Mouse (Mus musculus) CH12.LX (cell line): Measurements from ENCODE around the gene Fntb. TPM values are rescaled to one million over a fixed set of nuclear protein-coding genes. Genes with fewer than 3 reads are reported as not detected.

Experiments used
- DNase-seq: peaks from one replicate; pipeline ENCODE4 v3.0.0-alpha.2; 2013; ENCODE audit errors: extremely low read depth
- H3K27ac ChIP-seq: 2 replicates; pipeline ENCODE4 v1.5.1; 2012; ENCODE audit warnings: low read depth, mild to moderate bottlenecking, control low read depth, moderate library complexity; ENCODE audit not compliant: insufficient read depth
- H3K27me3 ChIP-seq: replicated peaks from 2 replicates; pipeline ENCODE3; 2012; ENCODE audit warnings: inconsistent platforms
- H3K36me3 ChIP-seq, 2 experiments: replicated peaks in 1 of 2; 2 replicates each; pipeline versions ENCODE3 to v1.6.1; 2012; ENCODE audit warnings: inconsistent platforms in 1 of 2, low read length in 1 of 2, mild to moderate bottlenecking in 1 of 2, mixed read lengths in 1 of 2, moderate library complexity in 1 of 2; ENCODE audit not compliant: control insufficient read depth in 1 of 2, insufficient read depth in 1 of 2
- H3K4me1 ChIP-seq, 2 experiments: 2 replicates each; pipeline ENCODE4 v1.6.1; 2012; ENCODE audit warnings: inconsistent platforms in 1 of 2, moderate library complexity in 1 of 2; ENCODE audit not compliant: insufficient read depth in 2 of 2, control insufficient read depth in 1 of 2
- H3K4me2 ChIP-seq: 2 replicates; pipeline ENCODE4 v1.6.1; 2012; ENCODE audit warnings: low read depth, mild to moderate bottlenecking, control low read depth; ENCODE audit not compliant: poor library complexity, insufficient read depth, severe bottlenecking
- H3K4me3 ChIP-seq, 3 experiments: fragments of 150-350 bp in 1 of 3; sonication (generic) in 1 of 3; replicated peaks in 1 of 3; 2 replicates each; pipeline versions ENCODE3 to v1.5.1; 2011 to 2012; ENCODE audit warnings: low read depth in 2 of 3, low read length in 2 of 3, mild to moderate bottlenecking in 2 of 3, moderate library complexity in 2 of 3, control low read depth in 1 of 3, improper control_type of control experiment in 1 of 3, inconsistent platforms in 1 of 3, mixed read lengths in 1 of 3; ENCODE audit not compliant: poor library complexity in 1 of 3
- H3K79me2 ChIP-seq: replicated peaks from 2 replicates; pipeline ENCODE4 v1.6.1; 2012; ENCODE audit warnings: mild to moderate bottlenecking, moderate library complexity; ENCODE audit not compliant: control insufficient read depth, poor library complexity, insufficient read depth, severe bottlenecking; ENCODE audit errors: extremely low read depth
- H3K9ac ChIP-seq: 2 replicates; pipeline ENCODE4 v1.6.1; 2012; ENCODE audit warnings: low read depth, mild to moderate bottlenecking, control low read depth, moderate library complexity; ENCODE audit not compliant: insufficient read depth
- H3K9me3 ChIP-seq: replicated peaks from 2 replicates; pipeline ENCODE3; 2012; ENCODE audit warnings: low read length, inconsistent platforms, mixed read lengths
- CHD1 ChIP-seq: IDR thresholded peaks from 2 replicates; pipeline ENCODE4 v1.6.1; 2012; ENCODE audit warnings: low read depth, low read length, improper control_type of control experiment, inconsistent platforms
- CHD2 ChIP-seq: IDR thresholded peaks from 2 replicates; pipeline ENCODE4 v1.6.1; 2011; ENCODE audit warnings: low read length, improper control_type of control experiment
- CTCF ChIP-seq, 2 experiments: IDR thresholded peaks in 1 of 2; conservative IDR thresholded peaks in 1 of 2; 2 replicates each; pipeline ENCODE4 v1.5.1; 2011 to 2012; ENCODE audit warnings: low read depth in 2 of 2, low read length in 2 of 2, improper control_type of control experiment in 1 of 2, inconsistent platforms in 1 of 2, mild to moderate bottlenecking in 1 of 2, moderate library complexity in 1 of 2
- E2F4 ChIP-seq: IDR thresholded peaks from 2 replicates; pipeline ENCODE4 v1.6.1; 2011; ENCODE audit warnings: low read depth, low read length, improper control_type of control experiment; ENCODE audit not compliant: insufficient replicate concordance
- ELF1 ChIP-seq: IDR thresholded peaks from 2 replicates; pipeline ENCODE4 v1.6.1; 2014; ENCODE audit warnings: low read depth, mild to moderate bottlenecking, inconsistent platforms, low read length, improper control_type of control experiment
- HCFC1 ChIP-seq: IDR thresholded peaks from 2 replicates; pipeline ENCODE4 v1.6.1; 2012; ENCODE audit warnings: low read depth, mild to moderate bottlenecking, inconsistent platforms, low read length, improper control_type of control experiment
- JUN ChIP-seq: IDR thresholded peaks from 2 replicates; pipeline ENCODE4 v1.6.1; 2011; ENCODE audit warnings: low read depth, mild to moderate bottlenecking, low read length, improper control_type of control experiment, moderate library complexity; ENCODE audit not compliant: insufficient read depth
- KAT2A ChIP-seq: IDR thresholded peaks from 2 replicates; pipeline ENCODE4 v1.6.1; 2012; ENCODE audit warnings: low read length, improper control_type of control experiment, inconsistent platforms; ENCODE audit not compliant: insufficient replicate concordance
- MAZ ChIP-seq: IDR thresholded peaks from 2 replicates; pipeline ENCODE4 v1.6.1; 2012; ENCODE audit warnings: low read depth, mild to moderate bottlenecking, inconsistent platforms, low read length, improper control_type of control experiment, moderate library complexity
- MEF2A ChIP-seq: IDR thresholded peaks from 2 replicates; pipeline ENCODE4 v1.6.1; 2014; ENCODE audit warnings: low read depth, mild to moderate bottlenecking, inconsistent platforms, low read length, improper control_type of control experiment, borderline replicate concordance
- MYC ChIP-seq: IDR thresholded peaks from 2 replicates; pipeline ENCODE4 v1.6.1; 2011; ENCODE audit warnings: low read depth, mild to moderate bottlenecking, improper control_type of control experiment, low read length
- NELFE ChIP-seq: IDR thresholded peaks from 2 replicates; pipeline ENCODE4 v1.6.1; 2011; ENCODE audit warnings: low read depth, low read length, improper control_type of control experiment
- NRF1 ChIP-seq: IDR thresholded peaks from 2 replicates; pipeline ENCODE4 v1.6.1; 2014; ENCODE audit warnings: low read depth, mild to moderate bottlenecking, inconsistent platforms, low read length, improper control_type of control experiment, moderate library complexity
- POLR2A ChIP-seq: IDR thresholded peaks from 2 replicates; pipeline ENCODE4 v1.6.1; 2011; ENCODE audit warnings: low read depth, mild to moderate bottlenecking, improper control_type of control experiment, low read length
- POLR2AphosphoS2 ChIP-seq: IDR thresholded peaks from 2 replicates; pipeline ENCODE4 v1.6.1; 2011; ENCODE audit warnings: low read depth, low read length, improper control_type of control experiment
- RAD21 ChIP-seq: IDR thresholded peaks from 2 replicates; pipeline ENCODE4 v1.6.1; 2011; ENCODE audit warnings: low read depth, mild to moderate bottlenecking, low read length, improper control_type of control experiment, moderate library complexity
- TBP ChIP-seq: conservative IDR thresholded peaks from 2 replicates; pipeline ENCODE4 v1.6.1; 2011; ENCODE audit warnings: low read depth, low read length, improper control_type of control experiment
- TCF12 ChIP-seq: IDR thresholded peaks from 2 replicates; pipeline ENCODE4 v1.6.1; 2014; ENCODE audit warnings: low read depth, mild to moderate bottlenecking, inconsistent platforms, low read length, improper control_type of control experiment
- UBTF ChIP-seq: IDR thresholded peaks from 2 replicates; pipeline ENCODE4 v1.6.1; 2012; ENCODE audit warnings: low read depth, mild to moderate bottlenecking, inconsistent platforms, low read length, improper control_type of control experiment, moderate library complexity
- ZKSCAN1 ChIP-seq: IDR thresholded peaks from 2 replicates; pipeline ENCODE4 v1.6.1; 2012; ENCODE audit warnings: low read depth, inconsistent platforms, low read length, improper control_type of control experiment, borderline replicate concordance
- ZMIZ1 ChIP-seq: IDR thresholded peaks from 2 replicates; pipeline ENCODE4 v1.6.1; 2012; ENCODE audit warnings: low read depth, mild to moderate bottlenecking, inconsistent platforms, low read length, improper control_type of control experiment
- dilution Hi-C: fragments of 300-500 bp; cut with MboI; formaldehyde crosslinking; loops from 2 replicates; pipeline ENCODE4 v1.14.3; 2020; ENCODE audit warnings: low sequenced_read_pairs; ENCODE audit not compliant: extremely low pct_unique_long_range_greater_than_20kb, extremely low pct_ligation_motif_present
- in situ Hi-C: fragments of 300-500 bp; cut with MboI; formaldehyde crosslinking; loops from 3 replicates; pipeline ENCODE4 v1.14.3; 2019; ENCODE audit warnings: low sequenced_read_pairs, low pct_ligation_motif_present, low pct_unique_long_range_greater_than_20kb, mixed read lengths
- polyA plus RNA-seq: library from polyadenylated mRNA; unstranded; fragments of >175 nt; gene quantifications from 2 replicates; pipeline ENCODE4 v1.2.1, GENCODE M21; 2012; ENCODE audit warnings: low read depth; ENCODE audit not compliant: insufficient read length
- total RNA-seq, 2 experiments: library from RNA; depleted of rRNA; stranded (reverse); fragments of 300-350 nt in 1 of 2; fragments of >200 nt in 1 of 2; gene quantifications; 2 replicates each; pipeline ENCODE4 v1.2.3; 2012 to 2014

The Fntb gene
- total and polyA plus RNA-seq, 3 experiments = 5.6 to 19.5 (median 9.2) TPM

DNA sequence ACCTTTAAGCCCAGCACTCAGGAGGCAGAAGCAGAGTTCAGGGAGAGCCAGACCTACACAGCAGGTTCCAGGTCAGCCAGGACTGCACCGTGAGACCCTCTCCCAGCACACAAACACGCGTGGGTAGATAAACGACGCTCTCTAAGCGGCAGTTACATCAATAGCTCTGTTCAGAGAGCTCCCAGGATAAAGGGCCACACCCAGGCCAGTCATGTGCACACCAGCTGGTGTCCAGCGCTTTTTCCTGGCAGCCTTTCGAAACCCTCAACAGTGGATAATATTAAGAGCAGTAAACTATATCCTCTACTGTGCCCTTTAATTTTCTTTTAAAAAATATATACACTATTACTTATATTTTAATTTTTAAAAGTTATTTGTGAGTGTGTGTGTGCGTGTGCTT is 146.8 kb downstream of the Fntb start:
- TF ChIP-seq ZMIZ1 (no peak), CHD2 (no peak), POLR2AphosphoS2 (no peak), MEF2A (no peak), ZKSCAN1 (no peak), CHD1 (no peak), HCFC1 (no peak), ELF1 (no peak), NRF1 (no peak), MYC (no peak), UBTF (no peak), NELFE (no peak), TCF12 (no peak), MAZ (no peak), POLR2A (no peak), JUN (no peak), KAT2A (no peak)
- H3K27me3 ChIP-seq = no peaks in the 10 kb centered on the region
- DNase-seq = no peak
- in situ Hi-C loops = no loop called here
- H3K4me2 ChIP-seq = no peak overlapping the region
- H3K9ac ChIP-seq = no peak overlapping the region
- H3K4me3 ChIP-seq = no peak overlapping the region
- no peaks in the 10 kb centered on the region for H3K9me3 ChIP-seq
- no peaks in the 10 kb centered on the region for H3K79me2 ChIP-seq
- peaks cover 17 to 81% of the 10 kb centered on the region in 2 experiments for H3K36me3 ChIP-seq
- no peaks in the 10 kb centered on the region for H3K4me1 ChIP-seq
- dilution Hi-C loops = no loop called here
- H3K27ac ChIP-seq = no peak overlapping the region

DNA sequence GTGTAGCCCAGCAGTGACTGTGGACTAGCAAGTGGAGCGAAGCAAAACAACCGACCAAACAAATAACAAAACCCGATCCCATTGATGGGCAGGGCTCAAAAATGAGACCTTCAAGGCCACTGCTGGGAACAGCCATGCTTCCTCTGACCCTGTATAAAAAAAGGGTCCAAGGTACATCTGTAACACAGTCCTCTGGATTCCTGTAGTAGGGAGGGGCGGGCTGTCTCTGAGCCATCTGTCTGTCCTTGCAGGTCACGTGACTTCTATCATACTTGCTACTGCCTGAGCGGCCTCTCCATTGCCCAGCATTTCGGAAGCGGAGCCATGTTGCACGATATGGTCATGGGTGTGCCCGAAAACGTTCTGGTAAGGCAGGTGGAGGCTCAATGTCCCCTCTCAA is 150.8 kb downstream of the Fntb start:
- Histone ChIP-seq H3K4me1 (no peaks in the 10 kb centered on the region), H3K36me3 (peaks cover 13 to 76% of the 10 kb centered on the region in 2 experiments), H3K9me3 (no peaks in the 10 kb centered on the region), H3K4me3 (no peak overlapping the region), H3K9ac (no peak overlapping the region), H3K27ac (no peak overlapping the region), H3K4me2 (no peak overlapping the region), H3K79me2 (no peaks in the 10 kb centered on the region), H3K27me3 (no peaks in the 10 kb centered on the region)
- in situ Hi-C loops = no loop called here
- DNase-seq = no peak
- dilution Hi-C loops = no loop called here
- no peak for TF ChIP-seq RAD21
- TF ChIP-seq CHD2 = no peak
- no peak for TF ChIP-seq TBP
- TF ChIP-seq NRF1 = no peak
- no peak for TF ChIP-seq MEF2A
- TF ChIP-seq MAZ = no peak
- TF ChIP-seq CTCF (conservative IDR thresholded peaks at IDR 0.05 in 1 of 2, IDR thresholded peaks at IDR 0.05 in 1 of 2; ENCODE audit: low read depth in 2 of 2, low read length in 2 of 2) = no peak
- TF ChIP-seq E2F4 = no peak
